Mouse (Mus musculus): ENCODE results near the gene Sh2d3c.
A peak's percentile ranks its signal among the peaks of the same experiment; 100 is the strongest.

The Sh2d3c gene

GRCm38 (mm10) chr2:32720681-32721229 is at the start of gene Sh2d3c:
Sh2d3c (plus strand) TSS chr2:32721055.
- peak; percentile 44 for DNase-seq (ENCODE audit: low spot score)

GRCm38 (mm10) chr2:32671147-32671546 is 49.7 kb upstream of the Sh2d3c start:
- no peak for DNase-seq (ENCODE audit: low spot score)

DNA sequence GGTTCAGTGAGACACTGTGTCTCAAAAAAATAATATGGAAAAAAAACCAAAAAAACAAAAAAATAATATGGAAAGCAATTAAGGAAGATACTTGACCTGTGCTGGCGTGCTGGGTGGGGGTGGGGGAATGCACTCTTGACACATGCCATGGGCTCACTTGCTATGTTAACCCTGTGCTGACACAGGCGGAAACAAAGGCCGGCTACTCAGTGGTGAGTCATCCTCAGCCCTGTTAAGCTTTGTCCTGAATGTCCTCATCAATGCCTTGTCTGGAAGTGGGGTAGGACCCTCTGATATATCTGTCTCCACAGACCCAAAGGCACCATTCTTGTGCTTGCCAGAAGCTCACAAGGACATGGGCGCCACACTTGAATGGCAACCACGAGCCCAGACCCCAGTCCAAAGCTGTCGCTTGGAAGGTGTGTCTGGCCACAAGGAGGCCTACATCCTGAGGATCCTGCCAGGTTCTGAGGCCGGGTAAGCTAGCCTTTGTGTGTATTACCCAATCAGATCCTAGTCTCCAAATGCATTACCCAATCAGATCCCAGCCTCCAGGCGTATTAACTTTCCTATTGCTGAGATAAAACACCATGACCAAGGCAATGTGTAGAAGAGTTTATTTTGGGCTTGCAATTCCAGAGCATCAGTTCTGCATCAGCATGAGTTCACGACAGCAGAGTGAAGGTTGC is 48.8 kb upstream of the Sh2d3c start:
- no peak for DNase-seq (ENCODE audit: low spot score)

DNA sequence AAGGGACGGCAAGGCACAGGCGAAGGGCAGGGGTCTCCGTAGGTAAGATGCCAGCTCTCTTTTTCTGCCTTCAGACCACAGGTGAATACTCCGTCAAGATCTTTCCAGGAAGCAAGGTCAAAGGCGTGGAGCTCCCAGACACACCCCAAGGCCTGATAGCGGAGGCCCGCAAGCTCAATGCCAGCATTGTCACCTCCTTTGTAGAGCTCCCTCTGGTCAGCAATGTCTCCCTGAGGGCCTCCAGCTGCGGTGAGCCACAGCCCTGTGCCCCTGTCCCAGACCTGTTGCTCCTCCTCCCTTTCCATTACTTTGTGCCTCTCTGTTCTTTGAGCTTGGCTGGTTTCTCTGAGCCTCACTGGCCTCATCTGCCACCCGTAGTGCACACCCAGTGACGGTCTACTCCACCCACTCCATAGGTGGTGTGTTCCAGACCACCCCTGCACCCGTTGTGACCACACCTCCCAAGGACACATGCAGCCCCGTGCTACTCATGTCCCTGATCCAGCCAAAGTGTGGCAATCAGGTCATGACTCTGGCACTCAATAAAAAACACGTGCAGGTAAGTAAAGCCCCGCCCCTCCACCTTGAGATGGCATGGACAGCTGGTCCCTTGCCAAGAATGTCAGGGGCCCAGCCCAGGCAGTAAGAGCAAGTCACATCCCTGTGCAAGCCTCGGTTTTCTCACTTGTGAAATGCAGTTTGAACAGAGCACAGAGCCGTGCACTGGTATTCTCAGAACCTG is 47.5 kb upstream of the Sh2d3c start:
- DNase-seq (ENCODE audit: low spot score), result peak; percentile 57

- DNase-seq (ENCODE audit: low spot score), result no peak
Measured at GRCm38 (mm10) chr2:32676821-32677220, 44.0 kb upstream of the Sh2d3c start.

- DNase-seq (ENCODE audit: low spot score), result no peak
Measured at GRCm38 (mm10) chr2:32677683-32678082, 43.2 kb upstream of the Sh2d3c start.

DNA sequence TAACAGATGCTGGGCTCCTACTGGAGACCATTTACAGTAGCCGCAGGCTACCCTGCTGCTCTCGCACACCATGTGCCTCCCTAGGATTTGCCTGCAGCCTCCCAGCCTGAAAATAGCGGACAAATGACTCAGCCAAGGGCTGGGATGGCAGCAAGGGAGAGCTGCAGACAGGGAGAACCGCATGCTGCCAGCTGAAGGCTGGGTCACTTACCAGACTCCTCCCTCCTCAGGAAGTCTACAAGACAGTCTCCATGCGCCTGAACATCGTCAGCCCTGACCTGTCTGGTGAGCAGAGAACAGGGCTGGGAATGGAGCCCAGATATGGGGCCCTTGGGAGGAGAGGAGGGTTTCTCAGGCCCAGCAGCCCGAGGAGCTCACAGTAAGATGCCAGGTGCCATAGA is 40.8 kb upstream of the Sh2d3c start:
- no peak for DNase-seq (ENCODE audit: low spot score)

- no peak for DNase-seq (ENCODE audit: low spot score)
Measured at GRCm38 (mm10) chr2:32680961-32681650, 39.7 kb upstream of the Sh2d3c start.

DNA sequence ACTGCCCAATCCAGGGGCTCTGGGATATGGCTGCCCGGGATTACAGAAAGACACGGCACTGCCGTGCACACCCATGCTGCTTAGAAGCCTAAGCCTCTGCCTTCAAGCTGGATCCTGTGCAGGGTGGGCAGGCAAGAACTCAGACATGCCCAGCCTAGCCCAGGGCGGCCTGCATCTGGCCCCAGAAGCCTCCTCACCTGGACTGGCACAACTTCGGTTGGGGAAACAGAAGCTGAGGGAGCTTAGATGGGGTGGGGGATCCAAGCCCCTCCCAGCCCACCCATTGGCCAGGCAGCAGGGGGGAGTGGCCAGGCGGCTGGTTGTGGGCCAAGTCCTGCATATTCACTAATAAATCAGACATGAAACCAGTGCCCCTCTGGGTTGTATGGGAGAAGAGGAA is 39.1 kb upstream of the Sh2d3c start:
- DNase-seq (ENCODE audit: low spot score), result no peak

GRCm38 (mm10) chr2:32682721-32683417 is 38.0 kb upstream of the Sh2d3c start:
- no peak for DNase-seq (ENCODE audit: low spot score)

- no peak for DNase-seq (ENCODE audit: low spot score)
Measured at GRCm38 (mm10) chr2:32683701-32684100, 37.2 kb upstream of the Sh2d3c start.

DNA sequence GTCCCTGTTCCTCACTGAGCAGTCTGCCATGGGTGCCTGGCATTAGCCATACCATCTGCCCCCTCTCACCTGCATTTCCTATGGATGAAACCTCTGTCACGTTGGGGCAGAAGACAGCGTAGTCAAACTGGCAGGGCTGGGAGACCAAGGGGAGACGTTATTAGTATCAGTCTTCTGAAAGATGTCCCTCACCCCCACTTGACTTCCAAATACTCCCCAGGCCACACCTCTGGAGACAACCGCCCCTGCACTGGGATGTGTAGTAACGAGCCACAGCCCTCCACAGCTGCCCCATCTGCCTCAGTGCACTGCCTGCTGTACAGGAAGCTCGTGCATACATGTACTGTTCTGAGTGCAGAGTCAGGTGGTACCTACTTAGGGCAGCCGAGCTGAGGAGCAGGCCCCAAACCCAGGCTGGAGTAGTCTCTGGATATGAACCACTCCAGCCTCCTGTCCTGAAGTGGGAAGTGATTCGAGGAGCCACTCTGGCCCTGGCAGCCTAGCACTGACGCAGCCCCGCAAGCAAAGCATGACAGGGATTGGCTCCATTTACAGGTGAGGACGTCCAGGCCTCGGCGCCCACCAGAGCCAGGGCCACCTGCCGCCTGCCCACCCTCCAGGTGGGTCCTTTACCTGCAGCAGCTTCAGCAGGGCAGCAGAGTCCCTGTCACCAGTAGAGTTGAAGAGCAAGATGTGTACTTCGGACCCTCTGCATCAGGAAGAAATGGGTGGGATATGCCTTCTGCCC is 36.0 kb upstream of the Sh2d3c start:
- no peak for DNase-seq (ENCODE audit: low spot score)

DNA sequence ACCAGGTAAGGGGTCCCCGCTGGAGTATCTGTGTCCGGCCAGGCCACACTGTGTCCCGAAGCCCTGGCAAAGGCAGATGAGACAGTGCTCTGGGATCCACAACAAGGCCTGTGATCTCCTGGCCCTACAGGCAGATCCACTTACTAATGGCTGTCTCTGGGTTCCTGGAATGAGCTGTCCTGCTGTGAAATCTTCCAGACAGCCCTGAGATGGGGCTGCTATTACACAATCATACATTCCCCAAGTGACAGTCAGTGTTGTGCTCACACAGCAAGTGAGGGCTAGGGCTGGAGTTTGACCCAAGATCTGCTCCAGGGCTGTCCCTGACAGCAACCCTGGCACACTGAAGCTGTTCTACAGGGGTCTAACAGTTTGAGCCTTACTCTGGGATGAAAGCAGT is 35.0 kb upstream of the Sh2d3c start:
- DNase-seq (ENCODE audit: low spot score), result no peak

DNA sequence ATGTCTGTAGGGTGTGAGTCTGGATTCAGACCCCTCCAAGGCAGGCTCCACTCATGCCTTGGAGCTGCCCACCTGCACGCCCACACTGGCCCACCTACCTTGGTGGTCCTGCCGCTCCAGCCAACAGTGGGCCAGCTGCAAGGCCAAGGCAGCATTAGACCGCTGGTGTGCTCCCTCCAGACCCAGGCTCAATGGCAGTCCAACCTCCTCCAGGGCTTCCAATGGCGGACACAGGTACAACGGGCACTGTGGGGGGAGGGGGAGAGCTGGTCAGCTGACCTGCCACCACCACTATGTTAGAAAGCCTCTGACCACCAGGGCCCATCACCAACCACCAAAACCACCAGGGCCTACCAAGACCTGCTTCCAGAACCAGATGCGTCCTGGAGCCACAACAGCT is 34.2 kb upstream of the Sh2d3c start:
- no peak for DNase-seq (ENCODE audit: low spot score)

GRCm38 (mm10) chr2:32687562-32687961 is 33.3 kb upstream of the Sh2d3c start:
- DNase-seq (ENCODE audit: low spot score), result no peak

GRCm38 (mm10) chr2:32689420-32689819 is 31.4 kb upstream of the Sh2d3c start:
- peak; percentile 90 for DNase-seq (ENCODE audit: low spot score)

- DNase-seq (ENCODE audit: low spot score), result no peak
Measured at GRCm38 (mm10) chr2:32691041-32691440, 29.8 kb upstream of the Sh2d3c start.

DNA sequence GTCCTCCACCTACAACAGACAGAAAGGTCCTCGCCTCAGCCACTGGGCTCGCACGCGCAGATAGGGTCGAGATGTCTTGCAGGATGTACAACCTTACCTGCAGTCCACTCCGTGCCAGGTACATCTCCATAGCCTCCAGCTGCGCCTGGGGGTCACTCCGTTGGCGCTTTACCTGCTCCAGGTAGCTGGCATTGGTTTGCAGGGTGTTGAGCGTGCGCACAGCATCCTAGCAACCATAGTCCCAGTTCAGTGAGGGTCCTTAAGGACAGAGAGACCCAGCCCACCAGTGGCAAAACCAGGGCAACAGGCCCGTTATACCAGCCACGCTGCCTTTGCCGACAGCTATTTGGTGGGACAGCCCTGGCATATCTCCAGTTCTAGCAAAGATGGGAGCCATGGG is 28.4 kb upstream of the Sh2d3c start:
- DNase-seq (ENCODE audit: low spot score), result no peak

GRCm38 (mm10) chr2:32693282-32693681 is 27.6 kb upstream of the Sh2d3c start:
- DNase-seq (ENCODE audit: low spot score), result no peak

DNA sequence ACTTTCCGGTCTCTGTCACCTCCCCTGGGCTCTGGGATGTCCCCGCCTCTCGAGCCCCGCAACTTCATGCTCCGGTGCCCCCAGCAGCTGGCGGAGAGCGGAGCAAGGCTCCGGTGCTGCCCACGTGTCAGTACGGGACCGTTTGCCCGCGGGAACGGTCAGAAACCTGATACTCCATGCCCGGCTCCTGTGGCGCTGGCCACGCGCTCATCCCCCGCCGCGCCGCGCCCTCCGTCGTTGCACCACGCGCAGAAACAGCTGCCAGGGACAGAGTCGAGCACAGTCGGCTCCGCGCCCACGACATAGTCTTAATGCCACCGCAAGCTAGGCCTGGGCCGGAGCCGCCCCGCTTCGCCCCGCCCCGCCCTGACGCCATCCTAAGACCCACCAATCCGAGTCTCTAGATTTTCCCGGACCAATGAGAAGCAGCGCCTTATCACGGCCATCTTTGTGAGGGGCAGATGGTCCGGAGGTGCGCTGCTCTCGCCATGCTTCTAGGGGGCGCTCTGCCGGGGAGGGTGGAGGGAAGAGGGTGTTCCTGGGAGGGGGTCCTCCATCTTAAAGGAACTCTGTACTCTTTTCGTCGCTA is 26.9 kb upstream of the Sh2d3c start:
- peak; percentile 97 for DNase-seq (ENCODE audit: low spot score)

GRCm38 (mm10) chr2:32694691-32695090 is 26.2 kb upstream of the Sh2d3c start:
- no peak for DNase-seq (ENCODE audit: low spot score)
